Mouse (Mus musculus) MEL (cell line): Measurements from ENCODE around the gene Elof1. TPM values are rescaled to one million over a fixed set of nuclear protein-coding genes. Genes with fewer than 3 reads are reported as not detected.

Experiments
- DNase-seq: peaks from one replicate; pipeline ENCODE4 v3.0.0; 2011; ENCODE audit warnings: low read depth, low spot score
- H3K27ac ChIP-seq: 2 replicates; pipeline ENCODE4 v1.5.1; 2012; ENCODE audit warnings: low read depth, mild to moderate bottlenecking, control low read depth, low read length, moderate library complexity; ENCODE audit not compliant: control insufficient read depth
- H3K27me3 ChIP-seq, 2 experiments: fragments of 150-350 bp in 1 of 2; sonication (generic) in 1 of 2; 2 replicates each; pipeline ENCODE4 v1.6.1; 2012; ENCODE audit warnings: low read length in 2 of 2, mild to moderate bottlenecking in 2 of 2, improper control_type of control experiment in 1 of 2, moderate library complexity in 1 of 2; ENCODE audit not compliant: insufficient read depth in 2 of 2, control insufficient read depth in 1 of 2
- H3K36me3 ChIP-seq, 2 experiments: 2 replicates each; pipeline ENCODE4 v1.6.1; 2012 to 2014; ENCODE audit warnings: low read length in 2 of 2, improper control_type of control experiment in 1 of 2, inconsistent platforms in 1 of 2, mild to moderate bottlenecking in 1 of 2; ENCODE audit not compliant: insufficient read depth in 2 of 2, control insufficient read depth in 1 of 2
- H3K4me1 ChIP-seq, 2 experiments: fragments of 150-350 bp in 1 of 2; sonication (generic) in 1 of 2; 2 replicates each; pipeline ENCODE4 v1.6.1; 2012; ENCODE audit warnings: low read length in 2 of 2, improper control_type of control experiment in 1 of 2, mild to moderate bottlenecking in 1 of 2; ENCODE audit not compliant: insufficient read depth in 2 of 2, control insufficient read depth in 1 of 2
- H3K4me3 ChIP-seq, 2 experiments: fragments of 150-350 bp in 1 of 2; sonication (generic) in 1 of 2; 2 replicates each; pipeline ENCODE4 v1.5.1; 2012; ENCODE audit warnings: low read depth in 2 of 2, low read length in 2 of 2, mild to moderate bottlenecking in 2 of 2, moderate library complexity in 2 of 2, control low read depth in 1 of 2, improper control_type of control experiment in 1 of 2; ENCODE audit not compliant: control insufficient read depth in 1 of 2, insufficient read depth in 1 of 2
- H3K79me2 ChIP-seq: 2 replicates; pipeline ENCODE4 v1.6.1; 2012; ENCODE audit warnings: mild to moderate bottlenecking, low read length, moderate library complexity; ENCODE audit not compliant: control insufficient read depth, poor library complexity, insufficient read depth
- H3K9ac ChIP-seq: 2 replicates; pipeline ENCODE4 v1.6.1; 2012; ENCODE audit warnings: low read depth, mild to moderate bottlenecking, control low read depth, low read length, moderate library complexity; ENCODE audit not compliant: control insufficient read depth, poor library complexity, severe bottlenecking
- H3K9me3 ChIP-seq: fragments of 150-350 bp; sonication (generic); replicated peaks from 2 replicates; pipeline ENCODE4 v1.6.1; 2012; ENCODE audit warnings: mild to moderate bottlenecking, low read length, improper control_type of control experiment, moderate library complexity; ENCODE audit not compliant: insufficient read depth
- CHD1 ChIP-seq: IDR thresholded peaks from 2 replicates; pipeline ENCODE4 v1.6.1; 2012; ENCODE audit warnings: low read depth, mild to moderate bottlenecking, inconsistent platforms, low read length, improper control_type of control experiment
- E2F4 ChIP-seq: IDR thresholded peaks from 2 replicates; pipeline ENCODE4 v1.6.1; 2011; ENCODE audit warnings: low read depth, low read length, improper control_type of control experiment, borderline replicate concordance
- ELF1 ChIP-seq: IDR thresholded peaks from 2 replicates; pipeline ENCODE4 v1.6.1; 2014; ENCODE audit warnings: low read depth, mild to moderate bottlenecking, inconsistent platforms, low read length, improper control_type of control experiment, moderate library complexity
- EP300 ChIP-seq, 2 experiments: IDR thresholded peaks; 2 replicates each; pipeline ENCODE4 v1.6.1; 2011; ENCODE audit warnings: improper control_type of control experiment in 2 of 2, low read length in 2 of 2, low read depth in 1 of 2, mild to moderate bottlenecking in 1 of 2
- GABPA ChIP-seq: IDR thresholded peaks from 2 replicates; pipeline ENCODE4 v1.6.1; 2012; ENCODE audit warnings: low read depth, mild to moderate bottlenecking, inconsistent platforms, low read length, improper control_type of control experiment, moderate library complexity
- GATA1 ChIP-seq: IDR thresholded peaks from 2 replicates; pipeline ENCODE4 v1.6.1; 2011; ENCODE audit warnings: low read depth, low read length, improper control_type of control experiment
- HCFC1 ChIP-seq: IDR thresholded peaks from 2 replicates; pipeline ENCODE4 v1.6.1; 2012; ENCODE audit warnings: low read depth, mild to moderate bottlenecking, inconsistent platforms, low read length, improper control_type of control experiment, moderate library complexity
- KAT2A ChIP-seq: conservative IDR thresholded peaks from 2 replicates; pipeline ENCODE4 v1.6.1; 2012; ENCODE audit warnings: low read depth, low read length, improper control_type of control experiment, inconsistent platforms
- MAX ChIP-seq: IDR thresholded peaks from 2 replicates; pipeline ENCODE4 v1.6.1; 2011; ENCODE audit warnings: low read length, improper control_type of control experiment
- MAZ ChIP-seq: IDR thresholded peaks from 2 replicates; pipeline ENCODE4 v1.6.1; 2012; ENCODE audit warnings: low read depth, mild to moderate bottlenecking, inconsistent platforms, low read length, improper control_type of control experiment
- MEF2A ChIP-seq: IDR thresholded peaks from 2 replicates; pipeline ENCODE4 v1.6.1; 2014; ENCODE audit warnings: low read depth, mild to moderate bottlenecking, inconsistent platforms, low read length, improper control_type of control experiment; ENCODE audit not compliant: poor library complexity, insufficient replicate concordance, severe bottlenecking; ENCODE audit errors: extremely low read depth
- MXI1 ChIP-seq: IDR thresholded peaks from 2 replicates; pipeline ENCODE4 v1.6.1; 2011; ENCODE audit warnings: mild to moderate bottlenecking, low read depth, low read length, improper control_type of control experiment
- MYB ChIP-seq: IDR thresholded peaks from 2 replicates; pipeline ENCODE4 v1.6.1; 2011; ENCODE audit warnings: mild to moderate bottlenecking, low read depth, low read length, improper control_type of control experiment
- MYC ChIP-seq: IDR thresholded peaks from 2 replicates; pipeline ENCODE4 v1.6.1; 2011; ENCODE audit warnings: low read depth, mild to moderate bottlenecking, low read length, improper control_type of control experiment, moderate library complexity
- NELFE ChIP-seq: IDR thresholded peaks from 2 replicates; pipeline ENCODE4 v1.6.1; 2011; ENCODE audit warnings: low read depth, low read length, improper control_type of control experiment
- NRF1 ChIP-seq: IDR thresholded peaks from 2 replicates; pipeline ENCODE4 v1.6.1; 2014; ENCODE audit warnings: low read depth, mild to moderate bottlenecking, inconsistent platforms, low read length, improper control_type of control experiment, moderate library complexity; ENCODE audit not compliant: poor library complexity, insufficient read depth, severe bottlenecking
- POLR2A ChIP-seq, 2 experiments: IDR thresholded peaks; 2 replicates each; pipeline ENCODE4 v1.6.1; 2011 to 2012; ENCODE audit warnings: low read length in 2 of 2, mild to moderate bottlenecking in 2 of 2, control low read depth in 1 of 2, improper control_type of control experiment in 1 of 2, low read depth in 1 of 2, moderate library complexity in 1 of 2; ENCODE audit not compliant: control insufficient read depth in 1 of 2, insufficient read depth in 1 of 2, poor library complexity in 1 of 2
- POLR2AphosphoS2 ChIP-seq: IDR thresholded peaks from 2 replicates; pipeline ENCODE4 v1.6.1; 2011; ENCODE audit warnings: low read length, improper control_type of control experiment
- POLR2AphosphoS5 ChIP-seq: IDR thresholded peaks from 2 replicates; pipeline ENCODE4 v1.6.1; 2012; ENCODE audit warnings: low read depth, borderline replicate concordance, mild to moderate bottlenecking, inconsistent platforms, low read length, moderate library complexity, mixed read lengths
- RAD21 ChIP-seq: IDR thresholded peaks from 2 replicates; pipeline ENCODE4 v1.6.1; 2011; ENCODE audit warnings: mild to moderate bottlenecking, low read depth, low read length, improper control_type of control experiment
- RCOR1 ChIP-seq: IDR thresholded peaks from 2 replicates; pipeline ENCODE4 v1.6.1; 2012; ENCODE audit warnings: low read depth, mild to moderate bottlenecking, inconsistent platforms, low read length, improper control_type of control experiment
- SMC3 ChIP-seq: IDR thresholded peaks from 2 replicates; pipeline ENCODE4 v1.6.1; 2011; ENCODE audit warnings: low read depth, low read length, improper control_type of control experiment
- TBP ChIP-seq: IDR thresholded peaks from 2 replicates; pipeline ENCODE4 v1.8.0; 2011; ENCODE audit warnings: low read depth, low read length, improper control_type of control experiment
- TCF12 ChIP-seq: IDR thresholded peaks from 2 replicates; pipeline ENCODE4 v1.6.1; 2014; ENCODE audit warnings: low read depth, mild to moderate bottlenecking, inconsistent platforms, low read length, improper control_type of control experiment, moderate library complexity
- UBTF ChIP-seq: IDR thresholded peaks from 2 replicates; pipeline ENCODE4 v1.6.1; 2012; ENCODE audit warnings: low read depth, mild to moderate bottlenecking, inconsistent platforms, low read length, improper control_type of control experiment, moderate library complexity, borderline replicate concordance; ENCODE audit not compliant: insufficient read depth
- USF1 ChIP-seq: IDR thresholded peaks from 2 replicates; pipeline ENCODE4 v1.6.1; 2014; ENCODE audit warnings: low read depth, mild to moderate bottlenecking, inconsistent platforms, low read length, improper control_type of control experiment, moderate library complexity
- USF2 ChIP-seq, 2 experiments: IDR thresholded peaks; 2 replicates each; pipeline ENCODE4 v1.6.1; 2011 to 2012; ENCODE audit warnings: improper control_type of control experiment in 2 of 2, low read length in 2 of 2, borderline replicate concordance in 1 of 2, inconsistent platforms in 1 of 2, low read depth in 1 of 2, mild to moderate bottlenecking in 1 of 2; ENCODE audit not compliant: insufficient read depth in 1 of 2
- ZC3H11A ChIP-seq: IDR thresholded peaks from 2 replicates; pipeline ENCODE4 v1.6.1; 2012; ENCODE audit warnings: low read depth, mild to moderate bottlenecking, inconsistent platforms, low read length, improper control_type of control experiment
- ZNF384 ChIP-seq: IDR thresholded peaks from 2 replicates; pipeline ENCODE4 v1.6.1; 2012; ENCODE audit warnings: low read depth, mild to moderate bottlenecking, inconsistent platforms, low read length, improper control_type of control experiment
- polyA plus RNA-seq, 2 experiments: library from polyadenylated mRNA; stranded (reverse) in 1 of 2; unstranded in 1 of 2; fragments of >175 nt in 1 of 2; fragments of >200 nt in 1 of 2; gene quantifications; 2 replicates each; pipeline versions ENCODE4 v1.2.1 to v1.2.4; 2012; ENCODE audit warnings: low replicate concordance in 2 of 2, low read depth in 1 of 2; ENCODE audit not compliant: insufficient read length in 2 of 2, insufficient read depth in 1 of 2, missing spikeins in 1 of 2
- total RNA-seq: library from RNA; depleted of rRNA; stranded (reverse); fragments of 300-350 nt; gene quantifications from 2 replicates; pipeline ENCODE4 v1.2.3, GENCODE M21; 2012

Gene Elof1
- total and polyA plus RNA-seq, 3 experiments, result 421 to 505 TPM; not detected in 1

DNA sequence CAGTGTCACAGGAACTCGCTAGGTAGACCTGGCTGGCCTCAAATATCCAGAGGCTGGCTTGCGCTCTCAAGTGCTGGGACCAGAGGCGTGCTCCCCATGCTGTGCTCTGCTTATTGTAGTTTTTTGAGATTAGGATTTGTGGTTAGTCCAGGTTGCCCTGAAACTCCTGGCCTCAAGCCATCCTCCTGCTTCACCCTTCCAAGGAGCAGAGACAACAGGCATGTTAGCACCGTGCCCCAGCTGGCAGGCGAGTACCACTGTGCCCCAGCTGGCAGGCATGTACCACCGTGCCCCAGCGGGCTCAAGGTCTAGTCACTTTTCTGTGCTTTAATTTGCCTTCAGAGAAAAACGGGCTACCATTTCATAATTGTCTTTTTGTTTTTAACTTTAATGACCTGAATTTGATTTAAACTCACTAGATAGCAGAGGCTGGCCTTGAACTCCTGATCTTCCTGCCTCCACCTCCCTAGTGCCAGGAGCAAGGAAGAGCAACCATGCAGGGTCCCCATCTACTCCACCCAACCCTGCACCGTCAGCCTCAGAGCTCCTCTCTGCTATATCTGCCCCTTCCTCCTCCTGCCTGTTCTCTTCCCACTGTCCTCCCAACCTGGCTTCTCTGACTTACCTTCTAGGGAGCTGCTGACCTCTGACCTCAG, 18.1 kb upstream of the Elof1 start (continued):
- TF ChIP-seq GATA1 (no peak), NRF1 (no peak), USF2 (IDR thresholded peaks at IDR 0.05; ENCODE audit: borderline replicate concordance in 1 of 2, insufficient read depth in 1 of 2, low read depth in 1 of 2, low read length in 2 of 2) (no peak), GABPA (no peak), SMC3 (no peak), MEF2A (no peak), ZNF384 (no peak), HCFC1 (no peak), MAX (peak; percentile 73), RCOR1 (peak; percentile 75), USF1 (no peak), E2F4 (no peak), KAT2A (no peak), POLR2AphosphoS2 (no peak), RAD21 (no peak), CHD1 (no peak), POLR2AphosphoS5 (no peak), UBTF (no peak), MAZ (no peak), EP300 (IDR thresholded peaks at IDR 0.05; ENCODE audit: low read depth in 1 of 2, low read length in 2 of 2) (peak; percentile 48 to 49; a peak in 3 of 4 replicates), TCF12 (peak; percentile 42; the same call in 1 of the 2 replicates), ELF1 (no peak)

DNA sequence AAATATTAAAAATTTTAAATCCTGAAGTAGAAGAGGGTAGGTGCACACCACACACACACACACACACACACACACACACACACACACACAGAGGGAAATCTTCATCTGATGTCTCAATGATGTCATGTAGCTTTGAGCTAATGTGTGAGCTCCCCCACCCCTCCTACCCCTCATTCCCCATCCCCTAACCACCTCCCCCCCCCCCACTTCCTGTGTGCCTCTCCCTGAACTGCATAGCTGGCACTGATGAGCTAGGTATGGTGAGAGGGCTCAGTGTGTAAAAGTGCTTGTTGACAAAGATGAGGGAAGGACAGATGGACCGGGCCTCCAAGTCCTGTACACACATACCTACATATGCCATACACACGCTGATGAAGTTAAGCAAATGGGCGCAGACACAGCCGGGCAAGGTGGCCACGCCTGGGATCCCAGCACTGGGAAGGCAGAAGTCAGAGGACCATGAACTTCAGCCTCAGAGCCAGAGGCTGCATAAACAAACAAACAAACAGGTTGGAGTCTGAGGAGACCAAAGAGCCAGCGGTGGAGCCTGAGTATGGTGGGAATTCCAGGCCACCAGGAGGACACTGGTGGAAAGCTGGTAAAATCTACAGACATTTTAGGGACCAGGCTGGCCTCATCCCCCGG, 17.4 kb upstream of the Elof1 start:
- Histone ChIP-seq H3K9me3 (no peaks in the 10 kb centered on the region), H3K9ac (peak overlapping the region; percentile 1; the same call in 1 of the 2 replicates)
- TF ChIP-seq MYC (no peak), MAX (no peak), SMC3 (no peak), ZNF384 (no peak), GATA1 (no peak), E2F4 (no peak), UBTF (no peak), RAD21 (no peak), TBP (no peak), USF1 (no peak), MXI1 (no peak), RCOR1 (no peak), CHD1 (no peak), POLR2A (IDR thresholded peaks at IDR 0.05; ENCODE audit: control insufficient read depth in 1 of 2, insufficient read depth in 1 of 2, low read depth in 1 of 2, low read length in 2 of 2, poor library complexity in 1 of 2) (no peak), GABPA (no peak), NELFE (no peak), MYB (no peak), ZC3H11A (no peak), POLR2AphosphoS2 (no peak)
- TF ChIP-seq, all 39 proteins: peak for 0
- Histone ChIP-seq H3K27ac (peak overlapping the region; percentile 78; the same call in 1 of the 2 replicates), H3K27me3 (no peaks in the 10 kb centered on the region), H3K4me3 (no peak overlapping the region), H3K4me1 (peaks cover 18 to 42% of the 10 kb centered on the region in 2 experiments), H3K36me3 (peaks cover 0 to 33% of the 10 kb centered on the region in 2 experiments; a peak in 2 of 4 replicates), H3K79me2 (no peaks in the 10 kb centered on the region)
- no peak for DNase-seq
